Mouse (Mus musculus) liver, adult (tissue): ENCODE results near the gene Rps6ka4.
A peak's percentile ranks its signal among the peaks of the same experiment; 100 is the strongest.

Experiments used
- GATA4 ChIP-seq: IDR thresholded peaks from 2 replicates; pipeline ENCODE4 v1.6.1; 2014; ENCODE audit warnings: mild to moderate bottlenecking, low read length; ENCODE audit not compliant: insufficient replicate concordance

Gene Rps6ka4

DNA sequence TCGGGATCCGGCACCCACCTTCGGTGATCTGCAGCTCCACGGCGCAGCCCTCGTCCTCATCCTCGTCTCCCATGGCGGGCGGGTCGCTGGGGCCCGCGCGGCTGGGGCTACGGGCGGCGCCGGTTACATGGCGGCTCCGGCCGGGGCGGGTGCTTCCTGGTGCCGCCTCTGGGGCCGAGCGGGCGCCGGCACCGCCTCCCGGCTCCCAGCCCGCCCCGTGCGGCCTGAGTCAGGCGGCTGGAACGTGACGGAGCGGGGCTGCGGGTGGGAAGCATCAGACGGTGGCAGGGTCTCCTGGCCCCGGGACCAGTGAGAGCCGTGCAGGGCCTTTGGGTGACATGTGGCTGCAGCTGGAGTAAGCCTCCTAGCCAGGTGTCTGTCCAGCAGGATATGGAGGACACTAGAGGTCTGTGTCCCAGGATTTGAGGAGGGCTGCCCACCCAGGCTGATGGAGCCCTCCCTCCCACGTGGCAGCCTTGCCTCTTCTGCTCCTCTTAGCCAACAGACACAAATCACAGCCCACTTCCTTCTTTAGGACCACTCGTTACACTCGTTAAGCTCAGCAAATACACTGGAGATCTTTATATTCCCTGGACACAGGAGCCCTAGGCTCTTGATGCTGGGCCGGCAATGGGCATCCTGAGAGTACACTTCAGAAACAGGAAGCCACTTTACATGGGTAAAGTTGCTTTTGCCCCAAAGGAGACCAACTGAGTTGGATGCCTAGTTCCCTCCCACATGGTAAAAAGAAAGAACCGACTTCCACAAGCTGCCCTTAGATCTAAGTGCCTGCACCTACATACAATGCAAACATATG lies at the start of gene Rps6ka4:
TSS of gene Rps6ka4 (minus strand) at position 162 of the 817 bp plus-strand sequence.
- TF ChIP-seq GATA4 = no peak

DNA sequence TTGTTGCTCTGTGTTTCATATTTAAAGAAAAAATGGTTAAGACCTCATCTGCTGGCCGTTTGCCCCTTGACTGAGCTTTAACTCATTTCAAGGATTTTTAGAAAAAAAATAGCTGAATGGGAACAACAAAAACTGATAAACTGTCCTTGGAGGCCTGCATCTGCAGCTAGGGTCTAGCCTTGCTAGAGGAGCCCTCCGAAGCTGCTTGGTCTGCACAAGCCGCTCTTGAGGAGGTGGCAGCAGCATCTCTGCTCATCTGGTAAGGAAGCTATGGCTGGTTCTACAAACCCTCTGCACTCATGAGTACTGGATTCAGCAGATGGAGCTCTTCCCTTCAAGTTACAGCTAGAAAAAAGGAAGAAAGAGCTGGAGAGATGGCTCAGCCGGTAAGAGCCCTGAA lies 37.5 kb upstream of the Rps6ka4 start:
- no peak for TF ChIP-seq GATA4

DNA sequence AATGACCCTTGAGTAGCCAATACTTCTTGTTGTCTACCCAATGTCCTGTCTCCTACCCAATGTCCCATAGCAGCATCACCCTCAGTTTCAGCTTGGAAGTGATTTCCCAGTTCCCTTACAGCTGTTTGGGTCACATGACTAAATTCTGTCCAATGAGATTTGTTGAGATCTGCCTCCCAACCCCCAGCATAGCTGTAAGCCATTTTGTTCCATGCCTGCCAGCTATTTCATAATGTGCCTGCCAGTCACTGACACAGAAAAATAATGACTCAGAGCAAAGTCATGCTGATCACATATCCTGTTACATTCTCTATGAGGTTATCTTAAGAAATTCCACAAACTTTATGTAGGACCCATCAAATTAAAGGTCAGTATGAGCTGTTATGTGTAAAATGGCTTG lies 36.4 kb upstream of the Rps6ka4 start:
- no peak for TF ChIP-seq GATA4

DNA sequence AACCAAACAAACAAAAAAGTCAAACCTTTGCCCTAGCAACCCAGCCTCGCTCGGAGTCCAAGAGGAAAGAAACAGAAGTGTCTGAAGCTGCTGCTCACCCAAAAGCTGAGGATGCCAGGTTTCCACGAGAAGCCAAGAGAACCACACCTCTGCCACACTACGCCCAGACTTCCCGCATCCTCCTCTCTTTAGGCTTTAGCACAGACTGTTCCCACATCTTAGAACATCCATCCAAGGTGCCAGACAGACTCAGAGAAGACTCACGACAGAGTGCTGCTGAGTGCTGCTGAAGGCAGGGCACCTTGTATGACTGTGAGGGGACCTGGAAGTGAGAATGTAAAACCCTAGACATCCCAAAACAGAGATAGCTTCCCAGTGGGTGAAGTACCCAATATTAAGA lies 35.4 kb upstream of the Rps6ka4 start:
- TF ChIP-seq GATA4 = no peak

DNA sequence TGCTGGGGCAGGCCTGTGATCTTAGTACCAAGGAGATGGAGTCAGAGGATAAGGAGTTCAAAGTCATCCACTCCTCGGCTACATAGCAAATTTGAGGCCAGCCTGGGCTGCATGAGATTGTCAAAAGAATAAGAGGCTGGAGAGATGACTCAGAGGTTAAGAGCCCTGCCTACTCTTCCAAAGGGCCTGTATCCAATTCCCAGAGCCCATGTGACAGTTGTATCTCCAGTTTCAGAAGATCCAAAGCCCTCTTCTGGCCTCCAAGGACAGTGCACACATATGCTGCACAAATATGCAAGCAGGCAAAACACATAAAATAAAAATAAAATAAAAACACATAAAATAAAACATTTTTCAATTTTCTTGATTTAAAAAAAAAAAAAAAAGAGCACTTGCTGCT lies 33.8 kb upstream of the Rps6ka4 start:
- no peak for TF ChIP-seq GATA4

DNA sequence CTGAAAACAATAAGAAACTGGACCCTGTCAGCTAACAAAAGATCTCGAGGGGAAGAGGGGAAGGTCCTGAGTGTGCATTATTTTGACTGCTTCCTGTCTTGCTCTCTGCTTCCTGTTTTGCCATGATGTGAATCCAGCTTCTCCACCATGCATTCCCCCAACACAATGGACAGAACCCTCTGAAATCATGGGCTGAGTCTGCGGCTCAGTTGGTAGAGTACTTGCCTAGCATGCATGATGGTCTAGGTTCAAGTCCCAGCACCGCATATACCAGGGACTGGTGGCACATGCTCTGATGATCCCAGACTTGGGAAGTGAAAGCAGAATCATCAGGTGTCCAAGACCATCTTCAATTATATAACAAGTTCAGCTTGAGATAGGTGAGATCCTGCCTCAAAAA lies 32.3 kb upstream of the Rps6ka4 start:
- no peak for TF ChIP-seq GATA4

DNA sequence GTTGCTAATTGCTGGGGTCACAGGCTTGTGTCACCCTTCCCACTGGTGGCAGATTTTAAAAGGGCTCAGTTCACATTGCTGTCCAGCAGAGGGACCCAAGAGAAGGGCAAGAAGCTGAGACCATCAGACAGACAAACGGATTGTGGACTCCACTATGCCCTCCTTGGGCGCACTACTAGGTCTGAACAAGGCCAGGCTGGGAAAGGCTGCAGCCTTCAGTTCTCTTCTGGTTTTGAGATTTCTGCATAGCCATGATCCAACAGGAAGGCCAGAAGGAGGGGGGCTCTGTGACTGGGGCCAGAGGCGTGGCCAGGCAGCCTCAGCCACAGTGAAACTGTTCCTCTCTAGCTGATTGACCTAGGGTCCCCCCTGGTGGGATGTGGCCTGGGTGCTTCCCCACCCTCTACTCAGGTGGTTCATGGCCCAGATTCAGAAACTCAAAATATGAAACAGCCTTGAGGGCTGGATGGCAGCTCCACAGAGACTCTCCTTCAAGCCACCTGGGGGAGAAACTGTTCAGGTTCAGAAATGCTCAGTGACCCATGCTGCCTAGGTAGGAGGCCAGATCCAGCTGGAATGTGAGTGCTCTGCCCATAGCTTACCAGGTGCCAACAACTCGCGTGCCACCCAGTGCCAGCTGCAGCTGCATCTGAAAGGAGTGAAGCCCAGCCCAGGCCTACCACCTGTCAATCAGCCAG lies 31.3 kb upstream of the Rps6ka4 start:
- TF ChIP-seq GATA4 = no peak

DNA sequence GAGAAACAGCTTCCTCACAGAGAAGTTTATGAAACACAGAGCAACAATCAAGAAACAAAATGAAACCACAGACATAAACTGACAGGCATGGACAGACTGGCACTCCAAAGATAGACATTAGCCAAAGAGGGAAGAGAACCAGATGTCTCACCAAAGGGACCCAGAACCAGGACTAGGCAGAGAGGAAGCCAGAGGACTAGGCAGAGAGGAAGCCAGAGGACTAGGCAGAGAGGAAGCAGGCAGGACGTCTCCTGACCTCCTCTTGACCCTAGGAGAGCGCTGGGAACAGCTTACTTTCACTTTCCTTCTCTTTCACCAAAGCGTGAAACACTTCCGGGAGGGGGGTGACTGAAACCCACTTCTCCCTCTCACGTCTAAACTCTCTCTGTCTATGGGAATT lies 28.9 kb upstream of the Rps6ka4 start:
- peak; percentile 8; the same call in 1 of the 2 replicates for TF ChIP-seq GATA4

DNA sequence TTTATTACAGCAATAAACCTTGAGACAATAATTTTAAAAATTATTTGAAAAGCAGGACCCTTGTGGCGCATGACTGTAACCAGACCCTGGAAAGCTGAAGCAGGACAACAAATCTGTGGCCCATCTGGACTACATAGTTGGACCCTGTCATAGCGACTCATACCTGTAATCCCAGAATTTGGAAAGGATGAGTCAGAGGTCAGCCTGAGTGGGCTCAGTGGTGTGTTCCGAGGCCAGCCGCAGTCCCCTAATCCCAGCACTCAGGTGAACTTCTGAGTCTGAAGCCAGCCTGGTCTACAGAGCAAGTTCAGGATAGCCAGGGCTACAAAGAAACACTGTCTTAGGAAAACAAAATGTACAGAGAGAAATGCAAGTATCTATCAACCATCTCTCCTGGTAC lies 21.0 kb upstream of the Rps6ka4 start:
- no peak for TF ChIP-seq GATA4

DNA sequence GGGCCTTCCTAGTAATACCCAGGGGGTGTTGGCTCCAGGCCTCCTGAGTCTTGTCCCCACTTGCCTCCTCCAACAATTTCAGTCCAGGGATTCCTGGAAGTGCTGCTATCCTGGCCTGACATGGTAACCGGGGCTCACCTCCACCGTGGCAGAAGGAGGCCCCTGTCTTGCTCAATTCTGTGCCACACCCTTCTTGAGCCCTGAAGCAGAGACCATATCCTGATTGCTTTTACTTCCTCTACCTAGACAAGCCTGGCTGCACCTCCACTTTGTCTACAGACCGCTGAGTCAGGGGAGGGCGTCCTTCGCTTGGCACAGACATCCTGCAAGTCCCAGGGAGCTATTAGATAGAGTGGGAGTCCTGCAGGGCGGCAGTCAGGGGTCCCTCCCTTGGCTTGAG lies 20.3 kb upstream of the Rps6ka4 start:
- TF ChIP-seq GATA4 = no peak

DNA sequence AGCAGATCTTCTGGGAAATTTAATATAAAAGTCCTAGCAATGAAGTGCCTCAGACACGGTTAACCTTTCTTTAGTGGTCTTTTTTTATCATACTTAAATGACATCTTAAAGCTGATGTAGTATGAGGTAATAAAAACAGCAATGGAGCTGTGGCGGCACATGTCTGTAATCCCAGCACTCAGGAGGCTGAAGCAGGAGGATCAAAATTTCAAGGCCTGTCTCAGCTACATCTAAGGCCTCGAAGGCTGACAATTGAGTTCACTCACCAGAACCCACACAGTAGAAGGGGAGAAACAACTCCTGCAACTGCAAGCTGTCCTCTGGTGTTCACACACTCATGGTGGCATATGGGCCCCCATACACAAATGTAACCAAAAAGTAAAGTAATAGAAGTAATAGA lies 19.5 kb upstream of the Rps6ka4 start:
- no peak for TF ChIP-seq GATA4

DNA sequence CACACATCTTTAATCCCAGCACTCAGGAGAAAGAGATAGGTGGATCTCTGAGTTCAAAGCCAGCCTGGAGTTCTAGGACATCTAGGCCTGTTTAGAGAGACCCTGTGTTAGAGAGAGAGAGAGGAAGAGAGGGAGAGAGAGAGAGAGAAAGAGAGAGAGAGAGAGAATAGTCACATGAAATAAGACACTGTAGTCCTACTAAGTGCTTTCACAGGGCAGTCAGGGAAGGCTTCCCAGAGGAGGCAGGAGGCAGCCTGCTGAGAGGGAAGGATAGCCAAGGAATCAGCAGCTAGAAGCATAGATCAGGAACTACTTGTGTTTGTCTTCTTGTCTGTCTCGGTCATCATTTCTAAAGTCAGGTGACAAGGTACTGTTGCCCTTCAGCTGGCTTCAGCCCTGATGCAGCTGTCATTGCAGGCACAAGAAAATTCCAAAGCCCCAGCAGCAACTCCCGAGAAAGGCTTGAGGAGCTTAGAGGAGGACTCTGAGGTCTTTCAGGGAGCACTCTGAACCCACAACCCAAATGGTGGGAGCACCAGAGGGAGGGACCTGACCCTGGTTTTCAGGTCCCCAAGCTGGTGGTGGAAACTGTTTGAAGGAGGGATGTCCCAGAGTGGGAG lies 18.7 kb upstream of the Rps6ka4 start:
- no peak for TF ChIP-seq GATA4

DNA sequence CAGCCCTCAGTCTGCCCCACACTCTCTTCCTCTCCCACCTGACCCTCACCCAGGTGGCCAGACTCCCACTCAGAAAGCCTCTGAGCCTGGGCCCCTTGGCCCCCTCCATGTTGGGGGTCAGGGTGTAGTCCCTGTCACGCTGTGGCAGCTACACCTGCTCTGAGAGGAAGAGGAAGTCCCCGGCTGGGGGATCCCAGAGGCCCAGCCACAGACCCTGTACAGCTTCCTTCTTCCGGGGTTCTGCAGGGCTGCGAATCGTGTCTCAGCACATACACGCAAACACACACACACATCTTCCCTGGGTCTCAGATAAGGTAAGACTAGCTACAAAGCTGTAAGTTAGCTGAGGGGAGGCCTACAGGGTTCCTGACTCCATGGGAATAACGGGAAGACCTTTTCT lies 17.6 kb upstream of the Rps6ka4 start, which contains the start of gene Ccdc88b:
TSS of gene Ccdc88b (minus strand) at position 181 of the 400 bp plus-strand sequence.
- TF ChIP-seq GATA4 = no peak

DNA sequence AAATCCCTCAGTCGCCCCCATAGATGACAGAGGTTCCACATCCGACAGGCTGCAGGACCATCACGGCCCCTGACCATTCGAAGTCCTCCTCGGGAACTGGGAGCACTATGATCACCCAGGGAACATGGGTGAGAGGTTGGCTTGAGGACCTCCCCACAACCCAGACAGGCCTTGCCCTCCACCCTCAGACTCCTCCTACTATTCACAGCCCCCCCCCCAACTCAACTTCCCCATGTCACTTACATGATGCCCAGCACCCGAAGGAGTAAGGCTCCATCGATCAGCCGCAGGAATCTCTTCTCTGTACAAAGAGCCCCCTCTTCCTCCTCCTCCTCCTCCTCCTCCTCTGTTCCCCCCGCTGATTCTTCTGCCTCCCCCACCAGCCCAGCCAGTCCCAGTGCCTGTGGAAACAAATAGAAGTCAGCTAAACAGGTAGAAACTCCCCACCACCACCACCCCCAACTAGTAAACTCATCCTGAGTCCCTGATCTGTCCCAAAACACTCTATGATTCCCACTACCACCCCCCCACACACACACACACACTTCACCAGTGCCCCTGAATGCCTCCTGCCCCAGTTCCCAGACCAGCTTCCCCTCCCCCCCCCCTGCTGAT lies 17.1 kb upstream of the Rps6ka4 start:
- no peak for TF ChIP-seq GATA4

DNA sequence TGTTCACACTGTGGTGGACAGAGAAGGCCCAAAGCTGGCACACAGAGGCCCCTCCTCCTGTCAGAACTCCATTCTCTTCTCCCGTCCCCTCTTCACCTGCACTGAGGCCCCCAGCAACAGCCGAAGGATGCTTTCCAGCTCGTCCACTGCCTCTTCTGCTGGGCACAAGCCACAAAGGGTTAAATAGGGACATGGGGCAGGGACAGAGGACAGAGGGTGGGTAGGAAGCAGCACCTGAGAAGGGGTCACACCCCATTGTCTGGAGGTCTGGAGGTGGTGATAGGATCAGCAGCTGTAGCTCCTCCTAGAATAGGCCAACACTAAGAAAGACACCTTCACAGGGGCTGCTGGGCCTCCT lies 16.5 kb upstream of the Rps6ka4 start:
- TF ChIP-seq GATA4 = no peak

DNA sequence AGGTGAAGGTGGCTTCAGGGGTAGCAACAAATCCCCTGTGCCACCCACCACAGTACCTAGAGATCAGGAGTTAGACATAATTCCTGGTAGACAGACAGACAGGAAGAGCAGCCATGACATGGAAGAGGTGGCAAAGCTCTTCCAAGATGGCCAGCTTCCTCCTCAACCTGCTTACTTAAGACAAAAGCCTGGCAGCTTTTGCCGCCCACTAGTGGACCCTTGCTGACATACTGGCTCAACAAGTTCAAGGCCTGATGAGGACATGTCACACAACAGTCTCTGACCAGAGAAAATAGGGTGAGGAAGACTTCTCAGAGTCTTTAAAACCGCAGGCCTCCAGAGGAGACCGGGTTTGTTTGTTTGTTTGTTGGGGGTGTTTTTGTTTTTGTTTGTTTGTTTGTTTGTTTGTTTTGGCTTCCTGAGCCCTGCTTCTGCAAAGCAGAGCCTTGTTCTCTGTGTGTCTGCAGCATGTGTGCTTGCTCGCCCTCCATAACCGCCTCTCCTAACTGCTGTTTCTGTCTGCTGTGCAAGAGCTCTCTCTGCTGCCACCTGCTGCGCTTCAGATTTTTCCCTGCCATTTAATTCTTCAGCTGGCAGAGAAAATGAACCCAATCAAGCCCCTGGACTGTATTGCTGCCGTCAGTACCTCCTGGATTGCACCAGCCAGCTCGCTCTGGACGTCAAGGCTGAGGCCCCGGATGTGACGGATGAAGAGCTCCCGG lies 16.0 kb upstream of the Rps6ka4 start:
- TF ChIP-seq GATA4 = no peak
